Mouse (Mus musculus) heart, postnatal 25 days (tissue): ENCODE measurements at regions not wholly inside any gene's neighbourhood (a gene's known extent, or its start where the extent isn't known, plus 50 kb on each side); places are given as distances from the start of the nearest gene placed in this dataset.
"Not testable (repeated sequence)": the region's sequence is repeated elsewhere in the genome, so short reads cannot be mapped to it uniquely, and the experiment has no call there.

ENCODE experiments used
- DNase-seq: peaks from one replicate; pipeline ENCODE4 v3.0.0; 2022; ENCODE audit warnings: low spot score
- intact Hi-C: fragments of 180-260 bp; cut with DNase I; formaldehyde crosslinking; loops from one replicate; pipeline ENCODE4 v1.15.1; 2025

DNA sequence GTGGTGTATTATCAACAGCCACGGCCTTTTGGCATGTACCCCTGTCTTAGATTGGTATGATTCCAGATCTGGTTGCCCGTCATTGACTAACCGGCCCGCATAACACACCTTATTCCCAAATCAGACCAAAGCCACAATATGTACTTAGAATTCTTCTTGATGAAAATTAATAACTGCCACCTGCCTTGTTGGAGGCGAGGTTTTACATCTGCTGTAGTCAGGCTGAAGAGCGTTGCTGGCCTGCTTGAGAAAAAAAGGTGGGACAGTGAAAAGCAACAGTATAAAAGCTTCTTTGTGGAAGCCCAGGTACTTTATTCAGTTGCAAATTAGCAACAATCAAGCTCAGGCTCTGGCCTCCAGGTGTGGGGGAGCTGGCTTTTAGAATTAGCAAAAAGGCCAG, 223.6 kb upstream of the Car8 start:
- intact Hi-C loops, DNase-seq: not testable (repeated sequence)

- no peak for DNase-seq
- intact Hi-C loops, result no loop called here
Observed at GRCm38 (mm10) chr4:8454346-8454745, 215.5 kb upstream of the Car8 start.

DNA sequence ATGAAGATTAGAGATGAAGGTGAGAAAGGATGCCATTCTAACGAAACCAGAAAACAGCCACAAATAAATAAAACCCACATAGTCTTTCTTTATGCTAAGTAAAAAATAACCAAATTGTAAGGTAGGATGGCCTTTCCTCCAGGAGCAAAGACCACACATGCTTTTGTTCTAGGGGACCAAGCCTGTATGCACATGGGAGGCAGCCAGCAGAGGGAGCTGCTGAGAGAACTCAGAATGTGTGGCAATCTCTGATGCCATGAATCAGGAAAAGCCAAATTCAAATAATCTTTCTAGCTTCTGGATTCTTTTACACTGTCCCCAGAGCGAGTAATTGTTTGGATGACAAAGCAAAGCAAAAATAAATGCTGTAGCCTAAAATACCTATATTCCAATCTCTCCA, 193.6 kb upstream of the Car8 start:
- intact Hi-C loops, result no loop called here
- DNase-seq, result no peak

DNA sequence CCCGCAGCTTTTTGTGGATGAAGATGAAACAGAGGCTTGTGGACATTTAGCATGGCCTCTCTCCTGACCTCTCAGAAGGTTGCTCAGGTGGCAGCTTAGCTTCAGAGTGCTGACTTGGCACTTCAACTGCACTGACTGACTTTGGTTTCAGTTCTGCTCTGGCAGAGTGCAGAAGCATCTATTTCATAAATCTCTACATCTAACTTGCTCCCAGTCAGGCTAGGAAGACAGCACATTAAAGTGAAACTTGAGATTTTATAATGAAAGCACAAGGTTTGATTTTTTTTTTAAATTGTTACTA, 192.1 kb upstream of the Car8 start:
- no peak for DNase-seq

DNA sequence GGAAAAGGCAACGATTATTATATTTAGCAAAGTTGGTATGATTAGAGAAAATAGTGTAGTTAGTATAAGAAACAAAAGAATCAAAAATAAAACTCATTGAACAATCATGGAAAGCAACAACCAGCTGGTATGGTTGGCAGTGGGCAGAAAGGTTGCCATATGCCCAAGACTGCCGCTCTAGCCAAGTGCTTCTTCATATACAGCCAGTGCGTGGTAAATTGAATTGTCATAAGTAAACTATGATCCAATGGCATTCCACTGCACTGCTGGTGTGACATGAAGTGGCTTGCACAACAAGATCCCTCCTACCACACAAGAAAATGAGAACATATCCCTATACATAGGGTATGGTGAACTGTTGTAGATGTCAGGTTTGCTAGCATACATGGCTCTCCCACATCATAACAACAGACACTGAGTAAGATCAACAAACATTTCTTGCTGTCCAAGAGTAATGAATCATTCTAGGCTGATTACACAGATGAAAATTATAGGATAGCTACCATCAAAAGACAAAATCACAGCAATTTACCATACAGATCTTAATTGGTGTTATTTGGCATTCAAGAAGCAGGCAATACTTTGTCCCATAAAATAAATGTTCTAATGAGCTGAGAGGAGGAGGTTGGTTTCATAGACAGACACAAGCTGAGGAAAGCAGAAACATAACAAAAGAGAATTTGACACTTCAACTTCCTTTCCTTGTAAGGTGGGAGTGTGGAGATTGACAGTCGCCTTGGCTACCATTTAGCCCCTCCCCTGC, 191.6 kb upstream of the Car8 start:
- intact Hi-C loops, result no loop called here
- no peak for DNase-seq

More for the DNA sequence above, 192.1 kb upstream of the Car8 start:
- intact Hi-C loops, result no loop called here

DNA sequence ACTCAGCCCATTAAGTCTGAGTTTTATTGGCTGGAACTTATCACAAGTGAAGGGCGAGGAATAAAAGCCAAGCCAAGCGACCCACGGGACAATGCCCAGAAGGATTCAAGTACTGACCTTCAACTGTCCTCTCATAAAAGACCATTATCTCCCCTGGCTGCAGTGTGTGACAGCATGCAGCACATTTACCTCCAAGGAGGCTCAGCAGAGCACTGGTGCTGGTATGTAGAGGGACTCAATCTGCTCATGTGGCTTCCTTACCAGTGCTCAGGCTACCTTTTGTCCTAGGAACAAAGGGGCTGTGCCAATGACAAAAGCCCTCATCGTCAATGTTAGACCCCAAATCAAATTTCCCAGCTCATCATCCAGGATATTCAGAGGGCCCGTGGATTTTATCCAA, 190.9 kb upstream of the Car8 start:
- DNase-seq, result no peak
- intact Hi-C loops, result no loop called here

DNA sequence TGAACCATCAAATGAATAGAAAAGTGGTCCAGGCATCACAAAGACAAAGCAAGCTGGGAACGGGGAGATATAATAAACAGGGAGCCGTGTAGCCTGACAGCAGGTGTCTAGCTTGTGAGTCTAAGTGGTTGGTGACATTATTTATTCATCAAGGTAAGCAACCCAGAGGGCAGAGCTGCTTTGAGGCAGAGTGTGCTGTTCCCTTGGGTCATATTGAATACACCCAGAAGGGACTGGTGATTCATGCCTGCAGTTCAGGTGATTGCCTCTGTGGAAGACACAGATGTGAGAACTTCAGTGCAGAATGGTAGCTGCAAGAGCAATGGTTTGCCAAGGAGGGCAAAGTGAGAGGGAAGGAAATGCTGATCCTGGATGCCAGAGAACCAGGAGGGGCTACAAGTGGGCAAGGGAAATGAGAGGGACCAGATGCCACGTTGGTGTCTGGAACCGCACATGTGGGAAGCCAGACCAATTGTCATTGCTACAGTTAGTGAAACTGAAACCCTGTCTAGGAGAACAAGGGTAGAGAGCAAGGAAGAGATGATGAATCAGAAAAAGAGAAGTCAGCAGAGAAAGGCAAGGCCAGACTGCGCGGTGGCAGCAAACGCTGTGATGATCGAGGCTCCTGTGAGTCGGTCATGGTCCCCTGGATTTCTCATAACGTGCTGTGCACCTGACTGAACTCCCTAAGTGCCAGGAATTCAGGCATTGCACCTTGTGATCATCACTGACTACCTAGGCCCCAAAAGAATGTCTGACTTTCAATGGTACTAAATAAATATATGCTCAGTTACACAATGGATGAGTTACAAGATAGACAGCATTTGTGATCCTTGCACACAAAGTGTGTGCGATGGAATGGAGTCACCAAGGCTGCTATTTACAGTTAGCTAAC, 190.0 kb upstream of the Car8 start:
- intact Hi-C loops, result no loop called here
- no peak for DNase-seq

GRCm38 (mm10) chr4:8427812-8428211, 189.0 kb upstream of the Car8 start:
- no peak for DNase-seq
- intact Hi-C loops, result no loop called here

DNA sequence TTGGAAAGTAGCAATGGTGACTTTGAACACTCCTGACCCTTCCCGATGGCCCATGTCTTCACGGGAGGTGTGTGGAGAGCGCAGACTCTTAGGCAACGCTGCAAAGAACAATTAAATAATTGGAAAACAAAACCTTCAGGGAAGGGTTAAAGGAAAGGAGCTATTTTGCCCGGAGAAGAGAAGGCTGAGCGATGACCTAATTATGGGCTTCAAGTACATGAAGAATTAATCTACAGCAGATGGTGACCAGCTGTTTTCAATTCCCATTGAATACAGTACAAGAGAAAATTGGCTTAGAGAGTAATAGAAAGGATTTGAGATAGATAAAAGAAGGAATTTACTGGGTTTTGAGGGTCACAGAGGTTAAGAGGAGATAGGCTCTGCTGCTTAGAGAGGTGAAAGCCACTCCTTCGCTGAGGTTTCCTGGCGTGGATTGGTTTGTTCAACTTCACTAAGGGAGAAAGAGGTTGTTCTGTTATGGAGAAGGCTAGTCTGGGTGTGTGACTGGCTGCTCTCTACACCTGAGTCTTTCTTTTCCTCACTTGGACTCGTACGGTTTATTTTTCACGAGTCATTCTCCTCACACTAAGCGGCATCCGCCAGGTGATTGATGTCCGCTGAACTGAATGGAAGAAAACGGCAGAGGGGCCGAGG, 184.7 kb upstream of the Car8 start:
- intact Hi-C loops, result no loop called here
- no peak for DNase-seq

GRCm38 (mm10) chr4:8421285-8421684, 182.4 kb upstream of the Car8 start:
- intact Hi-C loops, result no loop called here

GRCm38 (mm10) chr4:8418374-8419031, 179.7 kb upstream of the Car8 start:
- intact Hi-C loops, result no loop called here
- no peak for DNase-seq

More at GRCm38 (mm10) chr4:8421285-8421684, 182.4 kb upstream of the Car8 start:
- DNase-seq, result no peak

- no peak for DNase-seq
- intact Hi-C loops, result no loop called here
Observed at GRCm38 (mm10) chr4:8417821-8418220, 179.0 kb upstream of the Car8 start.

GRCm38 (mm10) chr4:8413307-8413706, 174.5 kb upstream of the Car8 start:
- no peak for DNase-seq
- intact Hi-C loops, result no loop called here

DNA sequence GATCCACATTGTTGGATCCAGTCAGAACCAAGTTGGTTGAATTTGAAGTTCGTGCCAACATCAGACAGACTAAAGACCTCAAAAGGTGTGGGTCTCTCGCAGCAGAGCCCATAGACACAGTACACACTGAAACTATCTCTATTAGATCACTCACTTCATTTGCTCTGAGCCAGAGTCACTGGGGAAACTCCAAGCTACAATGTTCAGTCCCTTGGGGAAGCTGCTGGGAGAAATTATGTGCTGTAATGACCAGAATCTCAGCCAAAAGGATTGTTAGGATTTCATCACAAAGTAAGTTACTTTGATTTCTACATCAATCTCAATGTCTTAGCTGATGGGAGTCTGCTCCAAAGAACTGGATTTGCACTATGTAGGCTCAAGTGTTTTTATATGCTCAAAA, 161.2 kb upstream of the Car8 start:
- no peak for DNase-seq
- intact Hi-C loops, result no loop called here

GRCm38 (mm10) chr4:8399430-8399829, 160.6 kb upstream of the Car8 start:
- intact Hi-C loops, result no loop called here
- no peak for DNase-seq

DNA sequence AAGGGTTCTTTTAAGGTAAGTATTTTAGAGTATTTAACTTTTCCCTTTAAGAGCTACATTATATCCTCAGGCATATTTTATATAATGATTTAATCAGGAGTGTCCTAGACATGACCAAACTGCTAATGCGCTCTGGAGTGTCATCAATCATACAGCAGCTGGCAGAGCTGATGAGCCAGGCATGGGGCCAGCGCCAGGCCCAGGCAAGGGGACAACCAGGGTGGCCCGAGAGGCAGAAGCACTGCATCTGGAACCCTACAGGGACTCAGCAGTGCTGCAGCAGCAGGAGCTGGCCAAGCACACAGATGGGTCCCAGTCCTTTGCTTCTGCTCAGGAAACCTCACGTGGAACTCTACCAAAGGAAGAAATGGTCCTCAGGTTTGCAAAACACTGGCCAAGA, 160.1 kb upstream of the Car8 start:
- no peak for DNase-seq
- intact Hi-C loops, result no loop called here

DNA sequence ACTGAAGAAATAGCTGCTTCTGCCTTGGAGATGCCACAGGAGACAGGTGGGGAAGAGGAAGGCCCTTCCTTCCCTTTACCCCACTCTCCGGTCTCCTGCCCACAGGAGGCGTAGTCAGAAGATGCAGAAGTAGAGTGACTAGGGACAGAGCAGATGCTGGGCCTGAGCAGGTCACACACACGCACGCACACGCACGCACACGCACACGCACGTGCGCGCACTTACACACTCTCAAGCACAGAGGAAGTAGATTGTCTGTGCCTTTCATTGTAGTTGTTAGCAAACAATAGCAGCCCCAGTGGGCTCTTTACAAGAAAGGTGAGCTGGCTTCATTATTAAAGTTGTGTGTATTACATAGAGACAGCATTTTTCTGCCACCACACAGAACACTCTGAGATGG, 144.3 kb upstream of the Car8 start:
- DNase-seq, result no peak
- intact Hi-C loops, result loop anchor here (5.0 to 10.0 kb wide), 5 partner anchors 122 to 714 kb away; no protein-coding TSS in a partner anchor

DNA sequence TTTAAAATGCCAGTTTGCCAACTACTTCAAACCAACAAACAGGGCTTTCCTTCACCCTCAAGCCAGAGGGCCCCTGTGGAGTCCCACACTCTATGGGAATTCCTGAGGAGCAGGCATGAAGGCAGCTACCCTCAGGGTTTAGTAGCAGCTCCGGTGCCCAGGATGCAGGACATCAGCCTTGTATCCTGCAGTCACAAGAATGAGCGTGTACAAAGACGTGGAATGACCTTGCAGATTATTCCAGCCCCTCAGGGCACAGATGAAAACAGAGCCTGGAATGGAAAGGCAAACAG, 143.2 kb upstream of the Car8 start:
- intact Hi-C loops, result loop anchor here (5.0 to 10.0 kb wide), 5 partner anchors 123 to 715 kb away; no protein-coding TSS in a partner anchor
- no peak for DNase-seq

DNA sequence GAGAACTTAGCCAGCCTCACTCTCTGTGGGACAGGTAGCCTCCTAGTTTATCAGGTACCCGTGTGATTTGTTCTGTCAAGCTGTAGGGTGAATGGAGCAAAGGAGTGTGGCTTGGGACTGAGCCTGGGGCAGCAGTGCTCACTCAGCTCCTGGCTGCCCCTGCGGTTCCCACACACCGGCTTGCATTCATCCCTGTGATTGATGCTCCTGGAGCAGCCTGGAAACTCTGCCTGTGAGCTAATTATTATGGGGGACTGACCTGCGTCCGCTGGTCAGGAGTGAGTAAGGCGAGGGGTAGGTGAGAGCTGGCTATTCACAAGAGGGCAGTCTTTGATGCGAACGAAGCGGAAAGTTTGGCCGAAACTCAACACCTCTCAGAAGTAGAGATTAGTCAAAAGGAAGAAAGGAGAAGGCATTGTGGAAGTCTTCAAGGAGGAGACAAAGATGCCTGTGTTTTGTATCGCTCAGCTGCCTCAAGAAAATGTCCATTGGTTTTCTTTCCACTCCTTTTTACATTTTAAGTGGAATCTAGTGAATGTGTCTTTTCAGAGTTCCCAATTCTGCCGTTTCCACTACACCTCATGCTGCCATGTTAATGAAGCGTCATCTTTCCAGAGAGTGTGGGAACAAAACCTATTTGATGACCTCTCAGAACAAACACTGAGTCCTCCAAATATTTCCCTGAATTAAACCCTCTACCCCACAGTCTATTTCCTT, 142.7 kb upstream of the Car8 start:
- intact Hi-C loops, result loop anchor here (5.0 to 10.0 kb wide), 5 partner anchors 123 to 716 kb away; no protein-coding TSS in a partner anchor
- DNase-seq, result no peak
